Mouse (Mus musculus): ENCODE results near the gene Appl1.
"Not testable (repeated sequence)": the region's sequence is repeated elsewhere in the genome, so short reads cannot be mapped to it uniquely, and the experiment has no call there.

The Appl1 gene

GRCm38 (mm10) chr14:26969856-26970407 lies 1.1 kb downstream of the Appl1 start:
- no peak for DNase-seq (ENCODE audit: low read depth, low spot score)

- no peak for DNase-seq (ENCODE audit: low read depth, low spot score)
Observed at GRCm38 (mm10) chr14:26969164-26969563, 1.9 kb downstream of the Appl1 start.

- no peak for DNase-seq (ENCODE audit: low read depth, low spot score)
Observed at GRCm38 (mm10) chr14:26960518-26960917, 10.5 kb downstream of the Appl1 start.

GRCm38 (mm10) chr14:26956139-26956538 lies 14.9 kb downstream of the Appl1 start:
- not testable (repeated sequence) for DNase-seq (ENCODE audit: low read depth, low spot score)

- DNase-seq (ENCODE audit: low read depth, low spot score), result no peak
Observed at GRCm38 (mm10) chr14:26935558-26935957, 35.5 kb downstream of the Appl1 start.

GRCm38 (mm10) chr14:26934891-26935290 lies 36.1 kb downstream of the Appl1 start:
- DNase-seq (ENCODE audit: low read depth, low spot score), result no peak

- no peak for DNase-seq (ENCODE audit: low read depth, low spot score)
Observed at GRCm38 (mm10) chr14:26923702-26924421, 47.2 kb downstream of the Appl1 start.

- DNase-seq (ENCODE audit: low read depth, low spot score), result no peak
Observed at GRCm38 (mm10) chr14:26919310-26919709, 51.7 kb downstream of the Appl1 start.

- no peak for DNase-seq (ENCODE audit: low read depth, low spot score)
Observed at GRCm38 (mm10) chr14:26913681-26914268, 57.3 kb downstream of the Appl1 start.

- no peak for DNase-seq (ENCODE audit: low read depth, low spot score)
Observed at GRCm38 (mm10) chr14:26911826-26912225, 59.2 kb downstream of the Appl1 start.

GRCm38 (mm10) chr14:26911201-26911600 lies 59.8 kb downstream of the Appl1 start:
- no peak for DNase-seq (ENCODE audit: low read depth, low spot score)

- DNase-seq (ENCODE audit: low read depth, low spot score), result not testable (repeated sequence)
Observed at GRCm38 (mm10) chr14:26910461-26910860, 60.6 kb downstream of the Appl1 start.

GRCm38 (mm10) chr14:26907401-26907800 lies 63.6 kb downstream of the Appl1 start:
- DNase-seq (ENCODE audit: low read depth, low spot score), result no peak

- no peak for DNase-seq (ENCODE audit: low read depth, low spot score)
Observed at GRCm38 (mm10) chr14:26900893-26901292, 70.1 kb downstream of the Appl1 start.

- DNase-seq (ENCODE audit: low read depth, low spot score), result no peak
Observed at GRCm38 (mm10) chr14:26899490-26899889, 71.5 kb downstream of the Appl1 start.

- DNase-seq (ENCODE audit: low read depth, low spot score), result no peak
Observed at GRCm38 (mm10) chr14:26894392-26894791, 76.6 kb downstream of the Appl1 start, which contains the start of gene Asb14. Gene Asb14, plus strand, starts transcription at chr14:26894557.

GRCm38 (mm10) chr14:26890777-26891176 lies 80.3 kb downstream of the Appl1 start:
- DNase-seq (ENCODE audit: low read depth, low spot score), result no peak

GRCm38 (mm10) chr14:26887244-26887643 lies 83.8 kb downstream of the Appl1 start:
- DNase-seq (ENCODE audit: low read depth, low spot score), result no peak

GRCm38 (mm10) chr14:26881700-26882099 lies 89.3 kb downstream of the Appl1 start:
- no peak for DNase-seq (ENCODE audit: low read depth, low spot score)

GRCm38 (mm10) chr14:26879976-26880375 lies 91.1 kb downstream of the Appl1 start:
- DNase-seq (ENCODE audit: low read depth, low spot score), result no peak

GRCm38 (mm10) chr14:26878756-26879155 lies 92.3 kb downstream of the Appl1 start:
- no peak for DNase-seq (ENCODE audit: low read depth, low spot score)
